Mouse (Mus musculus) ovary, adult 18-20 months (tissue): ENCODE results near the gene Eif3m.

Source experiments
- DNase-seq: peaks from one replicate; pipeline ENCODE4 v3.0.0; 2022; ENCODE audit warnings: low spot score, mixed read lengths

Eif3m gene

GRCm38 (mm10) chr2:105016192-105016966 lies 501 bp downstream of the Eif3m start:
- no peak for DNase-seq

GRCm38 (mm10) chr2:105007236-105007635 lies 9.6 kb downstream of the Eif3m start:
- DNase-seq, result no peak

GRCm38 (mm10) chr2:104996201-104996600 lies 20.7 kb downstream of the Eif3m start:
- DNase-seq, result no peak

GRCm38 (mm10) chr2:104994436-104994835 lies 22.4 kb downstream of the Eif3m start:
- no peak for DNase-seq

GRCm38 (mm10) chr2:104988974-104989373 lies 27.9 kb downstream of the Eif3m start:
- no peak for DNase-seq

GRCm38 (mm10) chr2:104985796-104986195 lies 31.1 kb downstream of the Eif3m start:
- DNase-seq, result no peak

GRCm38 (mm10) chr2:104981712-104982111 lies 35.2 kb downstream of the Eif3m start:
- no peak for DNase-seq

GRCm38 (mm10) chr2:104964492-104964891 lies 52.4 kb downstream of the Eif3m start:
- DNase-seq, result no peak
